Mouse (Mus musculus): Measurements from ENCODE around the gene Tpcn1.
"Not testable (repeated sequence)": the region's sequence is repeated elsewhere in the genome, so short reads cannot be mapped to it uniquely, and the experiment has no call there.

Tpcn1 gene

DNA sequence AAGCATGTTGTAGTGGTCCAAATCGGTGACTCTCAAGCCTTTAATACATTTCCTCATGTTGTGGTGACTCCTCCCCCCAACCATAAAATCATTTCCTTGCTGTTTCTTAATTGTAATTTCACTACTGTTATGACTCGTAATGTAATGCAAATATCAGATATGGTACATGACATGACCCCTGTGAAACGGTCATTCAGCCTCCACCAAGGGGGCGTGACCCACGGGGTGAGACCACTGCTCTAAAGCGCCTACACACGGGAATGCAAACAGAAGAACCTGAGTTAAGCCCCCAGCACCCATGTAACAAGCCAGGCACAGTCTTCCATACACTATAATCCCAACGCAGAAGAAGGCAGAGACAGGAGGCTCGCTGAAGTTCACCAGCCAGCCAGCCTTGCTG is 82.7 kb downstream of the Tpcn1 start:
- DNase-seq, result peak; percentile 92

DNA sequence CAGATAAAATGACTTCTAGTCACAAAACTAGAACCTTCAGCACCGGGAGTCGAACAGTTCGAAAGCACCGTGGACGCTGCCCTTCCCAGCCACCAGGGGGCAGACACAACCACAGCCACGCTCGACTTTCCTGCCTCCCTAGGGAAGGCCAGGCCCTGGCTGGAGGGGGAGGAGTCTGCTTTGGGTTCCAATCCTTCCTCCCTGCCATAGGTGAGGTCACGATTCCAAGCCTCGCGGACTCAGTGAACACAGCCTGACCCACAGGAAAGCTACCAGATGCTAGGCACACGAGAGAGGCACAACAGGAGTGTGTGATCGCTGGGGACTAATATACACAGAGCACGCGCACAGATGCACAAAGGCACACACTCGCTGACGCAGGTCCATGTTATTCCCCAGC is 83.1 kb downstream of the Tpcn1 start:
- DNase-seq, result peak; percentile 98

DNA sequence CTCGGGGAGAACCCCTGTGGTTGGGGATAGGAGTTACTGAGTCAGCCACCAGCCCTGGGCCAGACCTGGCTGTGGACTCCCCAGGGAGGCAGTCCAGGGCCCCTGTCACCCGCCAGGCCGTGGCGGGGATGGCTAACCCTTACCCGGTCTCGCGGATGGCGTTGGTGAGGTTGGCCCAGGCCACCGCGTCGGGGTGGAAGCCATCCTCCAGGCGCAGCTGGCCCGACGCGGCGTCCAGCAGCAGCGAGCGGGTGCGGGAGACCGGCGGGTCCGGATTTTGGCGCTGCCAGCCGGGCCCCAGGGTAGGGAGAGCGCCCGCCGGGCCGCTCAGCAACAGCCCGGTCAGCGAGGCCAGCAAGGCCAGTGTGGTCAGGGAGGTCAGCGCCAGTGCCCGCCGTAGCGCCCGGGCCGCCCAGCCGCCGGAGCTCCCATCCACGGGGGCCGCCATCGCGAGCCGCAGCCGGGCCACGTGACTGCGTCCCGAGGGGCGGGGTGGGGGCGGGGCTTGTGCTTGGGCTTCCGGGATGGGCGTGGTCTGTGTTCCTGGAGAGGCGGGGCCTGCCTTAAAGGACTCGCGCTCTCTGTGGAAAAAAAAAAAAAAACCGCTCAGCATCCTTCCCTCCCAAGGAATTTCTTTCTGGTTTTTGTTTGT is 85.2 kb downstream of the Tpcn1 start, which contains the start of gene Plbd2:
Plbd2 (minus strand) TSS at position 482 of the 652 bp plus-strand sequence.
- DNase-seq, result peak; percentile 98

DNA sequence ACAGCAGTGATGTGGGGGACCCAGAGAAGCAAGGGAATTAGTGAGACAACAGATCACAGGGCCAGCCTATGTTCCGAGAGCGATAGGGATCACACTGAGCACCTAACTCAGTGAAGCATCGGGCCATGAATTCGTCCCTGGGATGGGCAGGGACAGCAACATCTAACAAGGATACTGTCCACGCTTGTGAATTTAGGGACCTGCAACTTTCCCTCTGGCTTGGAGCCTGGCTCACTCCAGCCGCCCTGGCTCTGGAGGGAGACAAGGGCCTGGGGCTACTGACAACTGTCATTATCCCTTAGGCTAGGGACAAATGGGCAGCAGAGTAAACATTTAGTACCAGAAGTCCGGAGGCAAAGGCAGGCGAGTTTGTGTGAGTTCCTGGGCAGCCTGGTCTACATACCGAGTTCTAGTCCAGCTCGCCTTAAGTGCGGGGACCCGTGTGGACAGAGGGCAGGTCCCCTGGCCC is 85.8 kb downstream of the Tpcn1 start:
- DNase-seq, result no peak

DNA sequence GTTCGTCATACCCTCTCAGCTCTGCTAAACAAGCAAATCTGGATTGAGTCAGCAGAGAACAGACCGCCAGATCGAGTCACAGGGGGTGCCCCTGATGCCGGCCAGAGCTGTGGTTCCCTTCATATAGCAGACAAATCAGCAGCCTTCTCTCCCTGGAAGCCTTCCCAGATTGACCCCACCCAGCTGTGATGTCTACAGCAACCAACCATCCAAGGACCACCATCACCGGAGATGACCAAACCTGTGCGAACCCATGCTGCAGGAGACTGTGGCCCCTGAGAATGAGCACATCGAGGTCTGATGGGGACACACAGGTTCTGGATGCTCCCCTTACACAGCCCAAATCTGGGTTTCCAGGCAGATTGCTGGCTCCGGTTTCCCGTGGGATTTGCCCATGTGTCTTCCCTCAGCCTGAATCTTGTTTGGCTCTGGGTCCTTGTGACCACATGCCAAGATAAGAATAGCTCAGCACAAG is 86.3 kb downstream of the Tpcn1 start:
- peak; percentile 93 for DNase-seq

DNA sequence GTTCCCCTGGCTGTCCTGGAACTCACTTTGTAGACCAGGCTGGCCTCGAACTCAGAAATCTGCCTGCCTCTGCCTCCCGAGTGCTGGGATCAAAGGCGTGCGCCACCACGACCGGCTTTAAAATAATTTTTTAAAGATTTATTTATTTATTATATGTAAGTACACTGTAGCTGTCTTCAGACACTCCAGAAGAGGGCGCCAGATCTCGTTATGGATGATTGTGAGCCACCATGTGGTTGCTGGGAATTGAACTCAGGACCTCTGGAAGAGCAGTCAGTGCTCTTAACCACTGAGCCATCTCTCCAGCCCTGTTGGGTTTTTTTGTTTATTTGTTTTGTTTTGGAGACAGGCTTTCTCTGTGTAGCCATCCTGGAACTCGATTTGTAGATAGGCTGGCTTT is 87.9 kb downstream of the Tpcn1 start:
- DNase-seq, result not testable (repeated sequence)

DNA sequence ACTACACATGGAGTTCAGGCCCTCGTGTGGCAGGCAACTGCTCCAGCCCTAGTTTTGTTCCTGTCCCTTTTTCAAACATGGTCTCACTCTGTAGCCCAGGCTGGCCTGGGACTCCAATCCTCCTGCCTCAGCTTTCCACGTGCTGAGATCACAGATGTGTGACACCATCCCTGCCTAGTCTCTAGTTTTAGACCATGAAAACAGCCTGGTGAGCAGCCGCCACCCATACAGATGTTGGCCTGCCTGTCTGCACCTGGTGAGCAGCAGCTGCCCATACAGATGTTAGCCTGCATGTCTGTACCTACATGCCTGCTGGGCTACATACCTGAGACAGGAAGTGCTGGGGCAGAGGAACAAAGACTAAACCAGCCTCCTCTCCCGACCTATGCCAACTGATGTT is 89.3 kb downstream of the Tpcn1 start:
- DNase-seq, result no peak

DNA sequence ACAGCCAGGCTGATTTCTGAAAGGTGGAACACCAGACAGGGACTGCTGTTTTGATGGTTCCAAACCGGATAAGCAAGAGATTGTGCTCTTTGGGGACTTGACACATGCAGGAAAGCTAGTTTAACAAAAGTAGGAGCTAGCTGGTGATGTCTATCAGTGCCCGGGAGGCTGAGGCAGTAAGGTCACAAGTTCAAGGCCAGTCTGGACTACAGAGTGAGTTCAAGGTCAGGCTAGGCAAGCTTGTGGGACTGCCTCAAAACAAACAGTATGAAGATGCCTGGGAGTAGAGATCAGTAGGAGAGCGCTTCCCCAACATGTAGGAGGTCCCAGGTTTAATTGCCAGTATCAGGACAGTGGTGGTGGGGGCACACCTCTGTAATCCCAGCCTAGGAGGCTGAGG is 91.4 kb downstream of the Tpcn1 start:
- no peak for DNase-seq

DNA sequence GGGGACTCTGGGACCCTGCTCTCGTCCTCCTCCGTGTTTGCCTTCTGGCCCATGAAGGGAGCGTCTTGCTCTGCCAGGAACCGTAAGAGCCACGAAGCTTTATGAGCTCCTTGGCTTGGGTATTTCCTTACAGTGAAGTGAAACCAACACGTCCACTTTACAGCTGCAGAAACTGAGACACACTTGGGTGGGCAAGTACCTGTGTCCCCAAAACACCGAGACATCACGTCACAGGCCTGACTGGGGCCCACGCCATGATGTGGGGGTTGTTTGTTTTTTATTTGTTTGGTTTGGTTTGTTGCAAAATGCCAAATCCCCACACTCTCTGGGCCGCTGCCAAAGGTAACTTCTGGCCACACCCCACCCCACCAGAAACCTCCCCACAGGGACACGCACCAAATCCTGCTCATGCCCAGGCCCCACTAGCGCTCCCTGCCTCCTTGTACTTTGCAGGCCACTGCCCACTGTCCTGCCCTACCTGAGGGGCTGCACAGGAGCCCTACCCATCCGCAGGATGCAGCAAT is 92.7 kb downstream of the Tpcn1 start:
- no peak for DNase-seq

DNA sequence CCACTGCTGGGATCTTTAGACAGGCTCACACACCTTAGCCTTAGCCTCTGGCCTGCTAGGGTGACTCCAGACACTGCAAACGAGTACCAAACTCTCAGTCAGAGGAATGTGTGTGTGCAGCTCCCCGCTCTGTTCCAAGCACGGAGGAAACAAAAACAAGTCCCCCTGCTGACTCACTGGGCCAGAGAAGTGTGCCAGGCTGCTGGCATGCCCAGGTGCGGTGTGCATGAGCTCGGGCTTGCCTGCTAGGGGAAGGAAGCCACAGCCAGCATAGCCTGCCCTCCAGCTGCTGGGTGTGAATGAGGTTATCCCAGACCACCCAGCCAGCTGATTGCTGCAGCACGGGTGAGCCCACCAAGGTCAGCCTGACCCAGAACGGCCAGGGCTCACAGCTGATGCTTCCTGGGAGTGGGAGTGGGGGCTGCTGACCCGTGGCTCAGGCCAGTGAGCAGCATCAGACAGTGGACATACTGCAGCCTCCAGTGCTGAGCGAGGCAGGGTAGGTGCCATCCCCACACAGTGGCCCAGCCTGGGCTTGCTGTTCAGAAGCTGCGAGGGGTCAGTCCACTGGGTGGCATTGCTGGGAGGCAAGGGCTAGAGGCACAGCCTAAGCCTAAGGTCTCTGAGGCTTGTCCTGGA is 93.3 kb downstream of the Tpcn1 start:
- DNase-seq, result peak; percentile 95

DNA sequence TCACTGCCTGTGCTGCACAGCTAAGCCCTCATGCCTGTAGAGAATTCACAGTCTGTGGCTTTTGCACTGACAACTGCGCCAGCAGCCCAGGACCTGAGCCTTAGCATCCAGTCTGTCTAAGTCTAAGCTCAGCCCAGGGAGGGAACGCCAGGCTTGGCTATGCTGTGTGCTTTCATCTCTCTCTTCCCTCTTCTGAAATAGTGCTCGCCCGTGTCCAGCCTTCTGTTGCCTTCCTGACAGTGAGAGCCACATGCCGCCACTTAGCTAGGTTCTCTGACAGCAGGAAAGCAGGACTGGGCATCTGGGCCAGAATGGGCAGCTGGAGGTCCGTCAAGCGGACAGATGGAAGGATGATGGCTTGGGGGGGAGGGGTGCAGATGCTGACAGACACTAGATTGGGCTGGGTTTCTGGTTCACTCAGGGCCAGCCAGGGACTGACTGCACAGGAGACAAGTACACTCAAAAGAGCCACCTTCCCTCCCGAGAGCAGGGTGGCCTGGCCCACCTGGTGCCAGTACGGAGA is 94.5 kb downstream of the Tpcn1 start:
- no peak for DNase-seq

DNA sequence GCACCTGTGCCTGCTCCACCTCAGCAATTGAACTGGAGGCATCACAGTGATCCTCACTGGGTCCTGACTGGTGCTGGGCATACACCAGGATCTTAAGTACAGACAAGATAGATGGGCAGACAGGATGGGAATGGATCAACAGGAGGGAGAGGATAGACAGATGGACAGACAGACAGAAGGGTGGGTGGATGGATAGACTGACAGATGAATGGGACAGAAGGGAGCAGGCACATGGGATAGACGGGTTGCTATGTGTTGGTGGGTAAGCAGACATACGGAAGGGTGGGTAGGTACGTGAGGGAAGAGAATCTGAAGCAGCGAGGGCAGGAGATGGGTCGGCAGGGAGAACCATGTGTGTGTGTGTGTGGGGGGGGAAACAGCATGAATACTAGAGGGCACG is 95.0 kb downstream of the Tpcn1 start:
- DNase-seq, result no peak

DNA sequence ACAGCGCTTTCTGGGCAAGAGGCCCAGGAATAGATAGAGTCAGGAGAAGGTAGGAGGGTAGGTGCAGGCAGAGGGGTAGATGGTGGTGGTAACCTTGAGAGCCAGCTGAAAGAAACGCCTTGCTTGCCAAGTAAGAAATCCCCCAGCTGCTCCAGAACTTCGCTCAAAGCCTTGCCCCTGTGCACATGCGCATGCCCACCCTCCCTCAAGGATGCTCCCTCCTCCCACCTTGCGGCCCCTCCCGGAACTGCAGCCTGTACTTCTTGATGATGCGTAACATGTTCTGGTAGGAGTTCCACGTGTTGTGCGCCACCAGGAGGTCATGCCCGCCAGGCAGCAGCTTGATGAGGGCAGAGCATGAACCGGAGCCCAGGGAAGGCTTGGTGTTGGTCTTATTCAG is 96.0 kb downstream of the Tpcn1 start:
- no peak for DNase-seq

DNA sequence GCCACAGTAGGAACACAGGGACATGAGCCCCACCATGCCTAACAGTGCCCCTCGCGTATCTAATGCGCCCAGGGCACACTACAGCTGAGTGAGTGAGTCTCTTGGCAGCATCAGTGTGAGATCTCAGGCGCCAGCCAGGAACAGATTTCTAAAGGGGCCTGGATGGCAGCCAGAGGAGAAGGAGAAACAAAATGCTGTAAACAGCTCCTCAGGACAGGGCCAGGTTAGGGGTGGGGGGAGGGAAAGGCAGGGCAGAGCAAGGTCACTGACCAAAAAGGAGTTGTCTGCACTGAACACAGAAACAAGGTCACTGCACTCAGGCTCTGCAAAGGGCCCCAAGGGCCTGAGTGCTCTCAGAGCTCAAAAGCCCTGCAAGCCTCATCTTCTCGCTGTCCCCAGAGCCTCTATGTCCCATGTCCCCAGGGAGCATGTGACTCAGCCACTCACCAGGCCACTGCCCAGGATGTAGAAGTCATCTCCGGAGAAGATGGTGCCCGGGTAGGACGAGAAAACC is 97.7 kb downstream of the Tpcn1 start:
- DNase-seq, result peak; percentile 94

DNA sequence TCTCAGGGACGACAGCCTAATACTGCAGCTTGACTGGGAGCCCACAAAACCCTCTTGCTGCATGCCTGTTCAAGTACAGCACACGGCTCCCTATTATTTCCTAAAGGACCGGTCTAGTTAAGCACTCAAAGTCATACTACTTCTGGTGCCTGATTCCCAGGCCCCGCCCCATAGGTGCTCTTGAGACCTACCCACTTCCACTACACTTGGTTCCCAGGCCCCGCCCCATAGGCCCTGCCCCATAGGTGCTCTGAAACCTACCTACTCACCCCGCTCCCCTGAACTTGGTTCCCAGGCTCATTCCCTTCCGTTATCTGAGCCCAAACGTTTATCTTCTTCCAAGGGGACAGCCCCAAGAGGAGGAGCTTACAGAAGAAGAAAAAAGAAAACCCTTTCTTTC is 100.6 kb downstream of the Tpcn1 start:
- DNase-seq, result no peak

All from heart, adult 11 months (tissue).